Mouse (Mus musculus): ENCODE data around the gene Crybg2. TPM values are rescaled to one million over a fixed set of nuclear protein-coding genes. Genes with fewer than 3 reads are reported as not detected.
A peak's percentile ranks its signal among the peaks of the same experiment; 100 is the strongest.

Crybg2 gene
- total and polyA plus RNA-seq, 3 experiments: 0.65 to 2.3 TPM; not detected in 1

DNA sequence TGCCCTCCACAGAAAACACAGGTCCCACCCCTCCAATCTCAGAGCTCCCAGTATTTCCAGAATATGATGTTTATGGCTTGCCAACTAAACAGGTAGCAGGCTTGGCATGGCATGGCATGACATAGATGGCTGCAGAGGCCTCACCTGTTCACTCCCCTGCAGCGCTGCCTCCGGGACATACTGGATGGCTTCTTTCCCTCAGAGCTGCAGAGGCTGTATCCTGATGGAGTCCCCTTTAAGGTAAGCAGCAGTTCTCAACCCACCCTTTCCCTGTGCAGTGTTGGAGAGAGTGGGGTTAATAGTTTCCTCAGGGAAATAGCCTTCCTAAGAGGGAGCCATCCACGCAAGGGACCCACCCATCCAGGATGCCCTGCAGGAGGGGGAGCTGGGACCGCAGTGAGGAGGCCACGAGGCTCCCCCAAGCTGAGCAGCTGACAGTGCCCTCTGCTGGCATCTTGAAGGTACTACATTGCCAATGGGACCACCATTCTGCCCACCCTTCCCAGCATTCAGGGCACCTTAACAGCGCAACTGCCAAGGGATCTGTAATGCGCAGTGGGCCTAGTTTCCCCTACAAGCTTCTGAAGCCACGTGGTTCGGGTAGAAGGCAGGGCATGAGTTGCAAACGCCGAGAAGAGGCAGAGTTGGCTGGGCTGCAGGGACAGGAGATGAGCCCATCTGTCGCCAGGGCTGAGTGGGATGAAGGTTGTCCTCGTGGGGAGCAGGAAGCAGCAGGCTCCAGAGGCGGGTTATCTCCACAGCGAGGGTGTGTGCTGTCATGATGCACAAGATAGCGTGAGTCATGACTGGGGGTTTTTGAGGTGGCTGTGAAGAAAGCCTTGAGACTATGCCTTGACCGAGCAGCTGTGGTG, 63.3 kb downstream of the Crybg2 start (continued):
- peak; percentile 83 for TF ChIP-seq MXI1 (IDR thresholded peaks at IDR 0.05; ENCODE audit: low read depth, low read length)
- TF ChIP-seq E2F4 (IDR thresholded peaks at IDR 0.05; ENCODE audit: borderline replicate concordance, low read depth, low read length): no peak
- TF ChIP-seq USF2 (IDR thresholded peaks at IDR 0.05; ENCODE audit: borderline replicate concordance in 1 of 2, insufficient read depth in 1 of 2, low read depth in 1 of 2, low read length in 2 of 2): no peak
- TF ChIP-seq SMC3 (IDR thresholded peaks at IDR 0.05; ENCODE audit: low read depth, low read length): peak; percentile 81

DNA sequence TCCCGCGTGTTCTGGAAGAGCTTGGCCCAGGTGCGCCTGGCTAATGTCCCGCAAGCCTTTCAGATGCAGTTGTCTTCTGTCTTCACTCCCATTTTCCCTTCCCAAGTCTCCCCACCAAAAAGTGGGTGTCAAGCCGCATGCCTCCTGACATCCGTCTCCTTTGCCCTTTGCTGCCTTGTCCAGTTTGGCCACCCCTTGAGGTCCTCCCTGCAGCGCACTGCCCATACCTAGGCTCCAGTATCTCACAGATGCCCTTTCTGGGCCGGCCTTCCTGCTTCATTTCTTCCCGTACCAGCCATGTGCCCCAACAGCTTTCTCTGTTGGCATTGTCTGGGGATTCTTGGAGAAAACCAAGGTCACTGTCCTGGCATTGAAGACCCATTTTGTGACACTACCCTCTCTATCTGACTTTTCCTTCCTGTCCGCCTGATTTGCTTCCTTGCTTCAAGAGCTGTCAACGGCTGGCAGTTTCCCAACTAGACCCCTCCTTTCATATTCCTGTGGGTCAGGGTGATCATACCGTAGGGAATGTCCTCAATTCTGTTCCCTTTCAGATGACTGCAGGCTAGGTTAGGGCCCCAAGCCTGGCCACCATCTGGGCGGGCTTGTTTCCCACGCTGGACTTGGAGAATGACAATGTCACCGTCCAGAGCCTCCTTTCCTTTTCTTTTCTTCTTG, 64.9 kb downstream of the Crybg2 start:
- peaks cover 15% of the 10 kb centered on the region for H3K79me2 ChIP-seq (ENCODE audit: control insufficient read depth, insufficient read depth, low read length, poor library complexity)
- H3K27me3 ChIP-seq (ENCODE audit: control insufficient read depth in 1 of 2, insufficient read depth in 2 of 2, low read length in 2 of 2): no peaks in the 10 kb centered on the region
- H3K36me3 ChIP-seq (ENCODE audit: control insufficient read depth in 1 of 2, insufficient read depth in 2 of 2, low read length in 2 of 2): peaks cover 0 to 24% of the 10 kb centered on the region in 2 experiments; a peak in 2 of 4 replicates
- H3K27ac ChIP-seq (ENCODE audit: control insufficient read depth, low read depth, low read length): no peak overlapping the region
- TF ChIP-seq KAT2A (conservative IDR thresholded peaks at IDR 0.05; ENCODE audit: low read depth, low read length) (no peak), USF1 (IDR thresholded peaks at IDR 0.05; ENCODE audit: low read depth, low read length) (no peak), MYC (IDR thresholded peaks at IDR 0.05; ENCODE audit: low read depth, low read length) (no peak), POLR2AphosphoS2 (IDR thresholded peaks at IDR 0.05; ENCODE audit: low read length) (no peak), E2F4 (IDR thresholded peaks at IDR 0.05; ENCODE audit: borderline replicate concordance, low read depth, low read length) (no peak), NELFE (IDR thresholded peaks at IDR 0.05; ENCODE audit: low read depth, low read length) (no peak)
- H3K9me3 ChIP-seq (replicated peaks; ENCODE audit: insufficient read depth, low read length): no peaks in the 10 kb centered on the region
- H3K4me1 ChIP-seq (ENCODE audit: control insufficient read depth in 1 of 2, insufficient read depth in 2 of 2, low read length in 2 of 2): peaks cover 10 to 34% of the 10 kb centered on the region in 2 experiments
- no peak overlapping the region for H3K4me3 ChIP-seq (ENCODE audit: control insufficient read depth in 1 of 2, insufficient read depth in 1 of 2, low read depth in 2 of 2, low read length in 2 of 2)
- no peak for DNase-seq (ENCODE audit: low read depth, low spot score)
- H3K9ac ChIP-seq (ENCODE audit: control insufficient read depth, low read depth, low read length, poor library complexity, severe bottlenecking): no peak overlapping the region

DNA sequence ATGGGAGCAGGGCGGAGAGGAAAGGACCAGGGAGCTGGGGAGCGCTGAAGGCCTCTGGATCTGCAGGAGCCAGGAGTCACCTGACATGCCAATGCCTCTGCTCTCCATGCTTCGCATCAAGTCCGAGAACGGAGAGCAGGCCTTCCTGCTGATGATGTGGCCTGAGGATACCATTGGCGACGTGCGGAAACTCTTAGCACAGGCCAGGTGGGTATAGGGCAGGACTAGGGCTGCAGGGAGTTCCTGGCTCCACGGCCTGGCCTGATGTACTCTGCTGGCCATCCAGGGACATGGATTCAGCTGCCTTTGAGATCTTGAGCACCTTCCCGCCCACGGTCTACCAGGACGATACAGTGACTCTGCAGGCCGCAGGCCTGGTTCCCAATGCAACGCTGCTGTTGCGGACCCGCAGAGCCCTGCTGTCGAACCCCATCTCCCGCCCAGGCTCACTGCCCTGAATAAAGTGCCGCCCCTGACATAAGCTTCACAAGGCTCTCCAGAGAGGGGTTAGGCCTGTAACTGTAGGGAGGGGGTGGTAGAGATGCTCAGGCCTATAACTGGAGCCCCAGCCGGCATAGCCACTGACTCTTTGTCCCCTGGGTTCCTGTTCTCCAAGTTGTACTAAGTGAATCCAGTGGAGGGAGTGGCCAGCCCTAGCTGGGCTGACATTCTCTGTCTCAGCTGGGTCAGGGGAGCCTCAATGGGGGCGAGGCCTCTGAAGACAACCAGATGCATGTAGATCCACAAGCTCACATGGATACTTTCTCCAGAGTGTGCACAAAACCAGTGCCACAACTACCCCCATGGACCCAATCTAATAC, 65.9 kb downstream of the Crybg2 start:
- Histone ChIP-seq H3K79me2 (ENCODE audit: control insufficient read depth, insufficient read depth, low read length, poor library complexity) (peaks cover 15% of the 10 kb centered on the region), H3K4me1 (ENCODE audit: control insufficient read depth in 1 of 2, insufficient read depth in 2 of 2, low read length in 2 of 2) (peaks cover 10 to 29% of the 10 kb centered on the region in 2 experiments), H3K27me3 (ENCODE audit: control insufficient read depth in 1 of 2, insufficient read depth in 2 of 2, low read length in 2 of 2) (no peaks in the 10 kb centered on the region), H3K4me3 (ENCODE audit: control insufficient read depth in 1 of 2, insufficient read depth in 1 of 2, low read depth in 2 of 2, low read length in 2 of 2) (no peak overlapping the region), H3K27ac (ENCODE audit: control insufficient read depth, low read depth, low read length) (no peak overlapping the region), H3K9ac (ENCODE audit: control insufficient read depth, low read depth, low read length, poor library complexity, severe bottlenecking) (no peak overlapping the region), H3K36me3 (ENCODE audit: control insufficient read depth in 1 of 2, insufficient read depth in 2 of 2, low read length in 2 of 2) (peaks cover 1 to 24% of the 10 kb centered on the region in 2 experiments; a peak in 2 of 4 replicates), H3K9me3 (replicated peaks; ENCODE audit: insufficient read depth, low read length) (no peaks in the 10 kb centered on the region)
- DNase-seq (ENCODE audit: low read depth, low spot score): no peak
- no peak for TF ChIP-seq CHD1 (IDR thresholded peaks at IDR 0.05; ENCODE audit: low read depth, low read length)
- no peak for TF ChIP-seq ETS1 (IDR thresholded peaks at IDR 0.05; ENCODE audit: low read depth, low read length)
- TF ChIP-seq TCF12 (IDR thresholded peaks at IDR 0.05; ENCODE audit: low read depth, low read length): no peak
- TF ChIP-seq KAT2A (conservative IDR thresholded peaks at IDR 0.05; ENCODE audit: low read depth, low read length): no peak
- no peak for TF ChIP-seq UBTF (IDR thresholded peaks at IDR 0.05; ENCODE audit: borderline replicate concordance, insufficient read depth, low read depth, low read length)
- no peak for TF ChIP-seq ELF1 (IDR thresholded peaks at IDR 0.05; ENCODE audit: low read depth, low read length)
- TF ChIP-seq GATA1 (IDR thresholded peaks at IDR 0.05; ENCODE audit: low read depth, low read length): no peak
- TF ChIP-seq MAFK (IDR thresholded peaks at IDR 0.05; ENCODE audit: borderline replicate concordance, low read depth, low read length): no peak
- no peak for TF ChIP-seq EP300 (IDR thresholded peaks at IDR 0.05; ENCODE audit: low read depth in 1 of 2, low read length in 2 of 2)
- TF ChIP-seq MAZ (IDR thresholded peaks at IDR 0.05; ENCODE audit: low read depth, low read length): no peak
- TF ChIP-seq MXI1 (IDR thresholded peaks at IDR 0.05; ENCODE audit: low read depth, low read length): no peak
- no peak for TF ChIP-seq NELFE (IDR thresholded peaks at IDR 0.05; ENCODE audit: low read depth, low read length)
- TF ChIP-seq USF2 (IDR thresholded peaks at IDR 0.05; ENCODE audit: borderline replicate concordance in 1 of 2, insufficient read depth in 1 of 2, low read depth in 1 of 2, low read length in 2 of 2): no peak
- no peak for TF ChIP-seq MEF2A (IDR thresholded peaks at IDR 0.05; ENCODE audit: extremely low read depth, insufficient replicate concordance, low read depth, low read length, poor library complexity, severe bottlenecking)
- no peak for TF ChIP-seq BHLHE40 (IDR thresholded peaks at IDR 0.05; ENCODE audit: borderline replicate concordance, low read depth, low read length)
- TF ChIP-seq CHD2 (IDR thresholded peaks at IDR 0.05; ENCODE audit: low read length): no peak
- no peak for TF ChIP-seq MYB (IDR thresholded peaks at IDR 0.05; ENCODE audit: low read depth, low read length)

Data from MEL (cell line).